Mouse (Mus musculus) spleen, postnatal 10 days (tissue): ENCODE results near the gene Nsmce1.

ENCODE experiments used
- DNase-seq, 2 experiments: peaks; one replicate each; pipeline ENCODE4 v3.0.0; 2021 to 2022; ENCODE audit warnings: low spot score in 2 of 2

Nsmce1 gene

GRCm38 (mm10) chr7:125490947-125491735 lies at the start of gene Nsmce1:
Gene Nsmce1, minus strand, starts transcription at chr7:125491596.
- peak; percentile 88 to 96 for DNase-seq

- no peak for DNase-seq
Measured at GRCm38 (mm10) chr7:125541026-125541425, 49.6 kb upstream of the Nsmce1 start.

GRCm38 (mm10) chr7:125539351-125539750 lies 48.0 kb upstream of the Nsmce1 start:
- peak in 1 of 2 experiments; percentile 2 for DNase-seq

GRCm38 (mm10) chr7:125527901-125528580 lies 36.6 kb upstream of the Nsmce1 start:
- DNase-seq = no peak

- DNase-seq = no peak
Measured at GRCm38 (mm10) chr7:125527186-125527585, 35.8 kb upstream of the Nsmce1 start.

- no peak for DNase-seq
Measured at GRCm38 (mm10) chr7:125523051-125523450, 31.7 kb upstream of the Nsmce1 start.

GRCm38 (mm10) chr7:125519715-125520114 lies 28.3 kb upstream of the Nsmce1 start:
- DNase-seq = no peak

GRCm38 (mm10) chr7:125517470-125517869 lies 26.1 kb upstream of the Nsmce1 start:
- DNase-seq = no peak

- no peak for DNase-seq
Measured at GRCm38 (mm10) chr7:125516723-125517122, 25.3 kb upstream of the Nsmce1 start.

- no peak for DNase-seq
Measured at GRCm38 (mm10) chr7:125515081-125515853, 23.9 kb upstream of the Nsmce1 start.

GRCm38 (mm10) chr7:125511852-125512251 lies 20.5 kb upstream of the Nsmce1 start:
- no peak for DNase-seq

- DNase-seq = no peak
Measured at GRCm38 (mm10) chr7:125511432-125511831, 20.0 kb upstream of the Nsmce1 start.

- no peak for DNase-seq
Measured at GRCm38 (mm10) chr7:125507279-125507678, 15.9 kb upstream of the Nsmce1 start.

GRCm38 (mm10) chr7:125505568-125505967 lies 14.2 kb upstream of the Nsmce1 start:
- DNase-seq = no peak

GRCm38 (mm10) chr7:125504618-125505017 lies 13.2 kb upstream of the Nsmce1 start:
- DNase-seq = no peak

- no peak for DNase-seq
Measured at GRCm38 (mm10) chr7:125503374-125504092, 12.1 kb upstream of the Nsmce1 start.

- DNase-seq = no peak
Measured at GRCm38 (mm10) chr7:125500879-125501278, 9.5 kb upstream of the Nsmce1 start.

- DNase-seq = no peak
Measured at GRCm38 (mm10) chr7:125499927-125500868, 8.8 kb upstream of the Nsmce1 start.

- DNase-seq = no peak
Measured at GRCm38 (mm10) chr7:125495864-125496440, 4.6 kb upstream of the Nsmce1 start.

GRCm38 (mm10) chr7:125492551-125492950 lies 1.2 kb upstream of the Nsmce1 start:
- no peak for DNase-seq
